Comparison of ENCODE assay signal across 39 mouse cellular contexts in genomic region chr5:143272108-143272507, GRCm38 (mm10). TPM values are rescaled to one million over a fixed set of nuclear protein-coding genes. Genes with fewer than 3 reads are reported as not detected.
DNase-seq lines count a peak whose midpoint lies in the region; ATAC-seq and TF ChIP-seq lines count a peak whose summit lies in the region.
"Had no signal": no experiment of that assay in that cellular context is flagged by ENCODE, and none has a peak within 500 bp of the region (broad histone marks: within the 10 kb centered on the region; RNA-seq: fewer than 3 reads in every experiment).

No protein-coding gene starts in this region.

- no peak for TF ChIP-seq CTCF in bone marrow, adult 2 months (IDR thresholded peaks at IDR 0.05; ENCODE audit: control insufficient read depth, insufficient read depth, low read length)

- peak; percentile 64 for ATAC-seq in megakaryocyte-erythroid progenitor cell, adult 5-6 weeks (replicated peaks; ENCODE audit: low FRiP score, low TSS enrichment, poor library complexity, severe bottlenecking)
- ATAC-seq: activated CD4-positive, CD25-positive, alpha-beta regulatory T cell, adult 4 months; forebrain, postnatal 0 days; intestine, postnatal 0 days; lung, postnatal 0 days; midbrain, embryonic 16.5 days had no signal

- H3K4me1 ChIP-seq in bone marrow, adult 2 months (ENCODE audit: control insufficient read depth, insufficient read depth, low read length), result peaks cover 1% of the 10 kb centered on the region

- WGBS in bone marrow, adult 2 months, result 10% methylated on average over 3 of the region's 3 CpGs

- TF ChIP-seq POLR2A in bone marrow, adult 2 months (IDR thresholded peaks at IDR 0.05; ENCODE audit: borderline replicate concordance, control insufficient read depth, low read depth, low read length), result no peak

- 0 out of 2 replicates have a peak overlapping the region, but pooled peaks have one; percentile 22 for H3K27ac ChIP-seq in bone marrow, adult 2 months (ENCODE audit: control insufficient read depth, insufficient read depth, low read depth, low read length, poor library complexity)
- H3K27ac ChIP-seq: forebrain, embryonic 12.5 days; hindbrain, embryonic 14.5 days; limb, embryonic 13.5 days; macrophage; neural tube, embryonic 12.5 days had no signal

- H3K4me3 ChIP-seq in bone marrow, adult 2 months (replicated peaks; ENCODE audit: control insufficient read depth, low read depth, low read length), result no peak overlapping the region
- H3K4me3 ChIP-seq: forebrain, embryonic 12.5 days; left cerebral cortex, adult 2 months; limb, embryonic 13.5 days; neural tube, embryonic 12.5 days had no signal

- DNase-seq in 416B (ENCODE audit: low read depth) (peak; percentile 38), adipocyte (ENCODE audit: low spot score) (no peak)
- peak; percentile 89 for DNase-seq in fat pad, adult 2 months (ENCODE audit: extremely low read depth, low read depth, low spot score)
- no peak for DNase-seq in frontal cortex, postnatal 36 days (ENCODE audit: low spot score in 2 of 2)
- no peak for DNase-seq in spleen, postnatal 10 days (ENCODE audit: low spot score in 2 of 2)
- DNase-seq: adrenal gland, adult 8-10 months; B cell, adult 2 months; cerebellum, adult 11 months; cerebellum, adult 9-10 months; cerebellum, postnatal 36 days; forebrain, postnatal 0 days; gastrocnemius, postnatal 10 days; heart, adult 11 months; heart, postnatal 36 days; kidney, adult 9 months; kidney, postnatal 10 days; lung, adult 18-20 months; right cerebral cortex, postnatal 4 days; thymus, adult 2 months; thymus, postnatal 36 days had no signal

RNA-seq across cellular contexts. Expression of gene Zfp316, which starts 2.3 kb away (rescaled TPM):
- 0.87 and 0.90 TPM in 2 replicates for polyA plus RNA-seq in bone marrow, adult 2 months (2011; ENCODE audit: insufficient read depth, insufficient read length, low replicate concordance, missing spikeins)
- total RNA-seq in megakaryocyte-erythroid progenitor cell, adult 5-6 weeks (2014; fragmentation: Nextera tagmentation), result 3.5 and 4.4 TPM in 2 replicates
- total RNA-seq in megakaryocyte-erythroid progenitor cell, adult 5-6 weeks (2017), result 2.8 and 3.7 TPM in 2 replicates

RNA-seq across cellular contexts. Expression of gene Zfp853, which starts 21.3 kb away (rescaled TPM):
- polyA plus RNA-seq in bone marrow, adult 2 months (2011; ENCODE audit: insufficient read depth, insufficient read length, low replicate concordance, missing spikeins), result not detected in 2 replicates
- not detected in 2 replicates for total RNA-seq in megakaryocyte-erythroid progenitor cell, adult 5-6 weeks (2014; fragmentation: Nextera tagmentation)
- total RNA-seq in megakaryocyte-erythroid progenitor cell, adult 5-6 weeks (2017), result not detected in 2 replicates
- polyA plus RNA-seq: activated CD4-positive, CD25-positive, alpha-beta regulatory T cell, adult 4 months; heart, embryonic 11.5 days; heart, embryonic 16.5 days; intestine, postnatal 0 days; liver, embryonic 11.5 days; lung, postnatal 0 days; macrophage; neural tube, embryonic 12.5 days had no signal

RNA-seq across cellular contexts. Expression of gene Zfp12, which starts 37.1 kb away (rescaled TPM):
- polyA plus RNA-seq in bone marrow, adult 2 months (2011; ENCODE audit: insufficient read depth, insufficient read length, low replicate concordance, missing spikeins), result 1.7 and 5.6 TPM in 2 replicates
- total RNA-seq in megakaryocyte-erythroid progenitor cell, adult 5-6 weeks (2014; fragmentation: Nextera tagmentation), result 12.6 and 15.6 TPM in 2 replicates
- total RNA-seq in megakaryocyte-erythroid progenitor cell, adult 5-6 weeks (2017), result 10.6 and 17.4 TPM in 2 replicates

RNA-seq across cellular contexts. Expression of gene E130309D02Rik, which starts 43.1 kb away (rescaled TPM):
- 7.6 and 13.1 TPM in 2 replicates for polyA plus RNA-seq in bone marrow, adult 2 months (2011; ENCODE audit: insufficient read depth, insufficient read length, low replicate concordance, missing spikeins)
- total RNA-seq in megakaryocyte-erythroid progenitor cell, adult 5-6 weeks (2014; fragmentation: Nextera tagmentation), result 60.6 and 64.4 TPM in 2 replicates
- 10.5 and 23.6 TPM in 2 replicates for total RNA-seq in megakaryocyte-erythroid progenitor cell, adult 5-6 weeks (2017)

RNA-seq across cellular contexts. Expression of gene Spdye4a, which starts 45.4 kb away (rescaled TPM):
- polyA plus RNA-seq in bone marrow, adult 2 months (2011; ENCODE audit: insufficient read depth, insufficient read length, low replicate concordance, missing spikeins), result not detected in 2 replicates
- not detected in 2 replicates for total RNA-seq in megakaryocyte-erythroid progenitor cell, adult 5-6 weeks (2014; fragmentation: Nextera tagmentation)
- not detected in 2 replicates for total RNA-seq in megakaryocyte-erythroid progenitor cell, adult 5-6 weeks (2017)
- total RNA-seq: adrenal gland, adult 8-10 months; forebrain, postnatal 0 days; gastrocnemius, postnatal 10 days; heart, postnatal 36 days; left cerebral cortex, adult 2 months; left cerebral cortex, postnatal 36 days had no signal
- polyA plus RNA-seq: activated CD4-positive, CD25-positive, alpha-beta regulatory T cell, adult 4 months; forebrain, embryonic 12.5 days; forebrain, postnatal 0 days; heart, embryonic 11.5 days; heart, embryonic 16.5 days; hindbrain, embryonic 14.5 days; intestine, postnatal 0 days; large intestine, adult 2 months; limb, embryonic 13.5 days; liver, embryonic 11.5 days; lung, postnatal 0 days; macrophage; midbrain, embryonic 11.5 days; midbrain, embryonic 16.5 days; neural tube, embryonic 12.5 days; spleen, adult 2 months; thymus, adult 2 months had no signal

Comparison
In these comparisons a context has a peak if more than half of its experiments do, and no peak if none do; other contexts are left out.
1. DNase-seq: peak in 416B (single experiment) and fat pad, adult 2 months (single experiment); none in frontal cortex, postnatal 36 days (0 of 2), adipocyte (single experiment) and spleen, postnatal 10 days (0 of 2).